Mouse (Mus musculus) spleen, postnatal 4 days (tissue): ENCODE results near the gene Taf9b.
A peak's percentile ranks its signal among the peaks of the same experiment; 100 is the strongest.
"Not testable (repeated sequence)": the region's sequence is repeated elsewhere in the genome, so short reads cannot be mapped to it uniquely, and the experiment has no call there.

Experiments
- DNase-seq, 2 experiments: peaks; one replicate each; pipeline ENCODE4 v3.0.0; 2022; ENCODE audit warnings: low spot score in 2 of 2

The Taf9b gene

DNA sequence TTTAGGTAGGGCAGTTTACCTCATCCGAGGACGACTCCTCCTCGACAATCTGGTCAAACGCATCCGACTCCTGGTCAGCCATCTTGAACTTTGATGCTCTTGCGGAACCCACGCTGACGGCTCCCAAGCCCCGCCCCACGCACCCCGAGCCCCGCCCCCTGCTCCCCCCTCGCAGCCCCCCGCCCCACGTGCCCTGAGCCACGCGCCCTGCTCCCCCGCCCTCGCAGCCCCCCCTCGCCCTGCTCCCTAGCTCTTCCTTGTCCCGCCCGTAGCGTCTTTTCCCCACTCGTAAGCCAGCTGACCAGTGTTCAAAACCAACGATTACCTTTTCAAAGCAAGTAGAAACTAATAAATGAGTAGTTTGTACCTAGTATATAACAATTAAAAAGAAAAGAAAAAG, at the start of gene Taf9b:
Gene Taf9b (minus strand): TSS at position 101 of the 400 bp plus-strand sequence.
- DNase-seq = no peak

DNA sequence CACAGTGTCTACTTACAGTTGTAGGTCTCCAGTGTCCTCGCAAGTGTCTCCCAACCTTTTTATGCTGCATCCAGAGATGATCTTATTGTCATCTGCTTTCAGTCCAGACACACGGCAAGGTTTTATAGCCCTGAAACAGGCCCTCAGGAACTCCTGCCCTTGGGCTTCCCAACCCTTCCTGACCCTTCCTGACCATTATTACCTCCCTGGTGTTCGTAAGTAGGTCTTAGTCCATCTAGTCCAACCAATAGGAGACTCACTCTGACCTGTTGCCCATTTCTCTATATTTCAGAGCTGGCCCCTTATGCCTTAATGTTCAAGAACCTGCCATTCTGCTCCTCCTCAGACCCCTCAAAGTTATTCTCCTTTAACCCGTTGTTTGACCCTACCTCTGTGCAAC, 34.3 kb upstream of the Taf9b start, which contains the start of gene Fnd3c2:
Gene Fnd3c2 (minus strand): TSS at position 101 of the 400 bp plus-strand sequence.
- DNase-seq = no peak

DNA sequence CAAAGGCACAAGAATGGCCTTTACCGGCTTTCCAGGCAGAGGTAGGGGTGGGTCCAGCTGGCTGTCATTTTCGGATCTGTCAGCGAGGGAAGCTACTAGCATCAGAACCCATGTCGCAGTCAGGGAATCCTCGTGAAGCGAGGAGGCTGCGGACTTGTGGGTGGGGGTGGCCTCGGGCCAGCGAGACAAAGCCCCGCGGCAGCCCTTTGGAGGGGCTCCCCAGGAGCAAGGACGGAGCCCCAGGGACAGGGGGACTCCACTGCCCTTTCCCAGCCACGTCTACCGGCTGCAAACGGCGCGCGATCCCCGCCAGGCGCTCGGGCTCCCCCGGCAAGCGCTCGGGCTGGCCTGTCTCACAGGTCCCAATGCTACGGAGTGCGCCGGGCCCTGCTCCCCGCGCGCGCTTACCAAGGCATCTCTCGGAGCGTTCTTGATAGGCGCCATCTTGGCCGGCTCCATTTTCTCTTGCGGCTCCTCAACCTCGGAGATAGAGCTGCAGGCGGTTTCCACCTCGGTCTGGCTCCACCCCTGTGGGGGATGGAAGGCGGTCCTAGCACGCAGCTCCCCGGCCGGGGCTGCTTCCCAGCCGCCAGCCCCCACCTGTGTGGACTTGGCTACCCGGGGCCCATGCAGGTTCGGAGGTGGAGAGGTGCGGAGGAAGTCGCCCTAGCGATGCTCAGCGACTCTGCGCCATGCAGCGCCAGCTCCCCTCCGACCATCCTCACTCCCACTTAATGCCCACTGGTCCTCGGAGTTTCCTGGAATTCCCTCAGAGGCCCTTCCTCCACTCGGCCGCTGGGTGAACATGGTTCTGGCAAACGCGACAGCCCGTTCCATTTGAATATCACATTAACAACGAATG, 1.6 kb downstream of the Taf9b start:
- peak; percentile 58 to 75 for DNase-seq

DNA sequence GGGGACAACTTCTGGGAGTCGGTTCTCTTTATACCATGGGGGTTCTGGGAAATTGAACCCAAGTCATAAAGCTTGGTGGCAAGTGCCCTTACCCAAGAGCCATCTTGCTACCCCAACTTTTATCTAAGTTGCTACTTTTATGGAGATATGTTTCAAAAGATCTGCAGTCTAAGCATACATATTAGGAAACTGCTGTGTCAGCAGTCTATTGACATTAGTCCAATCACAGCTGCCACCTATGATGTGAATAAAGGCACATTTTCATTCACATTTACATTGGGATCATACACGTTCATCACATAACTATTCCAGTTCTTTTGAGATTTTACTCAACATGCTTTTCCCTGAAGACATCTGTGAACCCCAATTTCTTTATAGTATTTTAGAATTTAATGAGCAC, 11.9 kb downstream of the Taf9b start:
- DNase-seq = no peak

DNA sequence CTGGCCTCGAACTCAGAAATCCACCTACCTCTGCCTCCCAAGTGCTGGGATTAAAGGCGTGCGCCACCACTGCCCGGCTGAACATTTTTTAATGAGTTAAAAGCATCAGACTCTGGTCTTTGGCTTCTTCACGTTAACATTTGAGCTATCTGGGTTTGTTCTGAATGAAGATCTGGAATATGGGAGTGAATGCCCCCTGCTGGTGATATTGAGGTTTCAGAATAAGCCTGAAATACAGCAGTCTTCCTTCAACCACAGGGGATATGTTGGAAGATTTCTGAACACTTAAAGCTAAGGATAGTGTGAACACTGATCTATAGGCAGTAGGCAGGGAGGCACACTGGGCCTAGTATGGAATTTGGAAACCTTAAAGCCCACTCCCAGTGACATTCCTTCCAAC, 22.1 kb downstream of the Taf9b start:
- DNase-seq = no peak

DNA sequence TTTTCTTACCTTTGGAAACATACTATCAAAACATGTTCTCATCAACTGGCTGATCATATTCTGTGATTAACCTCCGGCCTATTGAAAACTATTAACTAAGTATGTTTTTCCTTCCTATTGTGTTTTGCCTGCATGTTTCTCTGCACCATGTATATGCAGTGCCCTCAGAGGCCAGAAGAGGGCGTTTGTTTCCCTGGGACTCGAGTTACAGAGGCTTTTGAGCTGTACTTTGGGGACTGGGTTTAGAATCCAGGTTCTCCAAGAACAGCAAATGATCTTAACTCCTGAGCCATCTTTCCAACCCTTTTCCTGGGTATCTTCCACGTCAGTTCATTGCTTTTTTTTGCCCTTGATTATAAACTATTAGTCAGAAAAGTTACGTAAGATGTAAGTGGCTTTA, 23.6 kb downstream of the Taf9b start:
- no peak for DNase-seq

DNA sequence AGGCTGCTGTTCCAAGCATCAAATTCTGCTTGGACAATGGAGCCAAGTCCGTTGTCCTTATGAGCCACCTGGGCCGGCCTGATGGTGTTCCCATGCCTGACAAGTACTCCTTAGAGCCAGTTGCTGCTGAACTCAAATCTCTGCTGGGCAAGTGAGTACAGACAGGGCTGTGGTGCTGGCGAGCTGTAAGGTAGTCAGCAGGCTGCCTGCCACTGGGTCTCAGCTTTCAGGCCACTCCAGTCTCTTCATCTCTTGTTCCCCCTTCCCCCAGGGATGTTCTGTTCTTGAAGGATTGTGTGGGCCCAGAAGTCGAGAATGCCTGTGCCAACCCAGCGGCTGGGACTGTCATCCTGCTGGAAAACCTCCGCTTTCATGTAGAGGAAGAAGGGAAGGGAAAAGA, 26.6 kb downstream of the Taf9b start:
- DNase-seq = not testable (repeated sequence)

DNA sequence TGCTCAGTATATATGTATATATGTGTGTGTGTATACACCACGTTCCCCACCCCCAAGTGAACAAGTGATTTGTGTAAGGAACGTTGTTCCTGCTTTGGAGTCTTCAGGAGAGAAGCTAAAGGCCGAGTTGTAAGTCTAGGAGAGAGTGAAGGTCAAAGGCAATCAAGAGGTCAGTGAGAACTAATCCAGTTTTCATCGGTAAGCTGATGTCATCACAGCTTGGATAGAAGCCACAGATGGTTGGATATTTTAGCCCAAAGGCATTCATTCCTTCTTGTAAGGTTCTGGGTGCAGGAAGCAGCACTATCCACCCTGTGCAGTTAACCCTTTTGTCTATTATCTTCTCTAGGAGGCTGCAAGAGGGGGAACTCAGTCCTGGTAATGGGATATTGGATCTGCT, 30.9 kb downstream of the Taf9b start:
- DNase-seq = no peak

DNA sequence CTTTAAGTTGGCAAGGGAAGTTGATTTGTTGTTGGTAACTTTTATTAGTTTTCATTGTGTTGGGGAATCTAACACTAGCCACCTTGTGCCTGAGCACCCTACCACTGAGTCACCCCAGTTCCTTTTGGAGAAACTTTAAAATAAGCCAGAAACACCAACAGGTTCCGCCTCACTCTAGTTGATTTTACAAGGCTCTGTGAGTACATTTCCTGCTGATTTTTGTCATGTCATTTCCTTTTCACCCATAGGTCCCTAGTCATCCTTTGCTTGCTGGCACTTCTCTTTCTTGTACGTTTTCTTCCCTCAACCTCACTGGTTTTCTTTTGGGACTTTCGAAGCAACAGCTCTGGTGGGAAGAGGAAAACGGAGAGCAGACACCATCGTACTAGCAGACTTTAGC, 31.6 kb downstream of the Taf9b start:
- DNase-seq = no peak

DNA sequence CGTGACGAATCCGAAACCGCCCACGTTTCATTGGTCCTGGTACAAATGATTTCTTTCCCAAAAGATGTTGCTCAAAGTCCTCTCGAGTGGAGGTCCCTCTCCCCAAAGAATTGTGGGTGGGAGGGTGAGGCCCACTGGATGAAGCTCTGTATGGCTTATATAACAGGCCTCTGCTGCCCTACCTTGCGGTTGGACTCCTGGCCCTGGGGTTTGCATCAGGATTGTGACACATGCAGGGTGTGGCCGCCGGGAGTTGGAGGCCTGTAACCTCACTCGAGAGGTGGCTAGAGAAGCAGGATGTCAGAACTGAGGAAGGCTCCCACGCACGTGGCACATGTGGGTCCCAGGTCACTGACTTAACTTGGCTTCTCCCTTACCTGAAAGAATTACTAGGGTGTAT, 33.2 kb downstream of the Taf9b start:
- DNase-seq = peak; percentile 17 to 70

DNA sequence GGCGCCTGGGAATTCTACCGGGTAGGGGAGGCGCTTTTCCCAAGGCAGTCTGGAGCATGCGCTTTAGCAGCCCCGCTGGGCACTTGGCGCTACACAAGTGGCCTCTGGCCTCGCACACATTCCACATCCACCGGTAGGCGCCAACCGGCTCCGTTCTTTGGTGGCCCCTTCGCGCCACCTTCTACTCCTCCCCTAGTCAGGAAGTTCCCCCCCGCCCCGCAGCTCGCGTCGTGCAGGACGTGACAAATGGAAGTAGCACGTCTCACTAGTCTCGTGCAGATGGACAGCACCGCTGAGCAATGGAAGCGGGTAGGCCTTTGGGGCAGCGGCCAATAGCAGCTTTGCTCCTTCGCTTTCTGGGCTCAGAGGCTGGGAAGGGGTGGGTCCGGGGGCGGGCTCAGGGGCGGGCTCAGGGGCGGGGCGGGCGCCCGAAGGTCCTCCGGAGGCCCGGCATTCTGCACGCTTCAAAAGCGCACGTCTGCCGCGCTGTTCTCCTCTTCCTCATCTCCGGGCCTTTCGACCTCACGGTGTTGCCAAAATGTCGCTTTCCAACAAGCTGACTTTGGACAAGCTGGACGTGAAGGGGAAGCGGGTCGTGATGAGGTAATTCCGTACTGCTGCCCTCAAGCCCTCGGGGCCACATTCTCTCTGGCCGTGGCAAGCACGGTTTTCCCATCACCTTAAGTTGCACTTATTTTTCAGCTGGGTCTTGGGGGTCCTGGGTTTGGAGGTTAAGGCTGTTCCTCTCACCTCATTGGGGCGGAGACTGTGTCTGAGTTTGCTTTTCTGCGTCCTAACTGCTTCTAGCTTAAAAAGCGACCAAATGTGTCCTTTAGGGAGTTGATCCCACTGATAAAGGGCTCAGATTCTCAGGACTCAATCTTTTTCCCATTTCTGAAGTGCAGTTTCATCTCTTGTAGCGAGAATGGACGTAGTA, 34.0 kb downstream of the Taf9b start, which contains the start of gene Pgk1:
Gene Pgk1 (plus strand): TSS at position 388 of the 937 bp plus-strand sequence.
- peak; percentile 81 to 86 for DNase-seq

DNA sequence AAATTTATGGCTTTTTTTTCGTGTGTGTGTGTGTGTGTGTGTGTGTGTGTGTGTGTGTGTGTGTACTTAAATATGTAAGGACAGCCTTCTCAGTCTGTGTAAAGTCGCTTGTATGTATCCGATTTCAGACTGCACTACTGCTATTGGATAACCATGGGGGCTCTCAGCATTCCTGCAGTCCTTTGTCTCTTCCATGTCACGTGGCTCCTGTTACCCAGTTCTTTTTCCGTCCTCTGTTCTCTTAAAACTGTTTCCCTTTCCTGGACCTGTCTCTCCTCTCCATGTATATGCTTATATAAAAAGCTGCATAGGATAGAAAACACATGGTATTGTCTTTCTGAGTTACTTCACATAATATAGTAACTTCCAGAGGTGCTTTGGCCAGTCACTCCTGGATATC, 35.3 kb downstream of the Taf9b start:
- DNase-seq = no peak

DNA sequence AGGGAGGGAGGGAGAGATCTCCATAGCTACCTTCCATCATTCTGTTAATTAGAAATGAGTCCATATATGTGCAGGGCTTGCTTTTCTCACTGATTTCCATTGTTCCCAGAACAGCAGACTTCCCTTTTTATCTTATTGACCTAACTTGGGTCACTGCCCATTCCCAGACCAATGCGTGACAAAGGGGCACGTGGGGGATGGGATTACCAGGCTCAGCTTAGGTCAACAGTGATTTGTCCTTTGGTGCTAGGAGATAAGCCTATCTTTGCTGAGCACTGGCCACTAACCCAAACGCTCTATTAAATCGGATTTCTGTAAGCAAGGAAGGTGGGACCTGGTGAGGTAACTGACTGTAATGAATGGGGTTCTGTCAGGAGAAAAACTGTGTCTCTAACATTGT, 36.7 kb downstream of the Taf9b start:
- no peak for DNase-seq

DNA sequence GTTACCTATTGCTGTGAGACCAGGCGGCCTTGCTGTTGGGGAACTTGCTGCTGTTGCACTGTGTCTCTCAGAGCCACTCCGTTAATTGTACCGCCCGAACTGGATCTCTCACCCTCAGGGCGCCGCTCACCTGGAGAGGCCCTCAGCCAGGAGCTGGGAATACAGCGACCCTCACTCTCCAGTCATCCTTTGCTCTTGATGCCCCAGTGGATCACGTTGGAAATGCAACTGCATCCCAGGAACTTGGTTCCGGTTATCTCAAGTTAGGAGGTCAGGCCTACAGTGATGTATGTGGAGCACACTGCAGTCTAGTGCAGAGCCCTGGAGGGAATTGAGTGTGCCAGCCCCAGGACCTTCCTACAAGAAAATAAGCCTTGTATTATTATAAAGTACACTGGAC, 44.6 kb downstream of the Taf9b start:
- DNase-seq = no peak

DNA sequence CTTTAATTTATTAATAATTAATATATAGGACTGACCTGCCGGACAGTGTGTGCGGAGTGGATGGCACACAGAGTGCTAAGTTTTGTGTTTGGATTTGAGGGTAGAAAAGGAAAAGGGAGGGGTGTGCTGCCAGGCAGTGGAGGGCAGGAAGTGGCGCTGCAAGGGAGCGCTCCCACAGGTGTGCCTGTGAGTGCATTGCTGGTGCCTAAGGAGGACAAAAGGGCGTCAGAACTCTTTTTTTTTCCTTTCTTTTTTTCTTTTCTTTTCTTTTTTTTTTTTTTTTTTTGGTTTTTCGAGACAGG, 49.2 kb downstream of the Taf9b start:
- DNase-seq = no peak

DNA sequence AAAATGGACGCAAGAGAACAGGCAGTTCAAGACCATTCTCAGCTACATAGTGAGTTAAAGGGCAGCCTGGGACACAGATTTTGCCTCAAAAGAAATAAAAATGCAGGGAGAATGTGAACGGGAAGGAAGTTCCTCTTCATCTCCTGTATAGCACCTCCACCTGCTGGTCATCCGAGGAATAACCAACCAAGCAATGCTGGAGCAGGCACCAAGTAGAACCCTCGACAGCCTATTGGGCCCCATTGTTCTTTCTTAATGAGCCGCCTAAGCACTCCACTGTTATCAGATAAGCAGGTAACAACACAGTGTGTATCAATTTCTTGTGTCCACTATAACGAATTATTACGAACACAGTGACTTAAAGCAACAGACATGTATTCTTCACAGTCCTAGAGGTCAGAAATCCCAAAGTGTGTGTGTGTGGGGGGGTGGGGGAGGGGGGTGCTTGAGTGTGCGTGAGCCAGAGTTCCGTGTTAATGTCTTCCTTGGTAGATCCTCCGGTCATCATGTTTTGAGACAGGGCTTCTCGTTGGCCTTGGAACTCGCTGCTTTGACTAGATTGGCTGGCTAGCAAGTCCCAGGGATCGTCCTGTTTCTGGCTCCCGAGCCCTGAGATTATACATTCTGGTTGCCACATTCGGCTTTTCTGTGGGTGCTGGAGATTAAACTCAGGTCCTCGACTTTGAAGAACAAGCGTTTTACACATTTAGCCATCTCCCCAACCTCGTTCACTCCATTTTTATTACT, 49.7 kb downstream of the Taf9b start:
- DNase-seq = peak; percentile 66 to 83

DNA sequence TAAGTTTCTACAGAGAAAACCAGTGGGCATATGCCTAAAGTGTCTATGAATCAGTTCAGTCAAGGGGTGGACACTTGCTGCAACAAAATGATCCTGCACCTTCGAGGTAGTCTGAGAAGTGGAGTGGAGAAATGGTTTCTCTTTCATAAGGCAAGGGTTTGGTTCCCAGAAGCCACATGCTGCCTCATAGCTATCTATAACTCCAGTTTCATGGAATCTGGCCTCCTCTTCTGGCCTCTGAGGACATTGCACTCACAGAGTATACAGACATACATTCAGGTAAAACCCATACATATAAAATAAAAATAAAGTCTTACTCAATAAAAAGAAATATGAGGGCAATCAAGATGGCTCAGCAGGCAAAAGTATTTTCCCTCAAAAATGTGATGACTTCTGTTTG, 55.9 kb downstream of the Taf9b start:
- DNase-seq = no peak

DNA sequence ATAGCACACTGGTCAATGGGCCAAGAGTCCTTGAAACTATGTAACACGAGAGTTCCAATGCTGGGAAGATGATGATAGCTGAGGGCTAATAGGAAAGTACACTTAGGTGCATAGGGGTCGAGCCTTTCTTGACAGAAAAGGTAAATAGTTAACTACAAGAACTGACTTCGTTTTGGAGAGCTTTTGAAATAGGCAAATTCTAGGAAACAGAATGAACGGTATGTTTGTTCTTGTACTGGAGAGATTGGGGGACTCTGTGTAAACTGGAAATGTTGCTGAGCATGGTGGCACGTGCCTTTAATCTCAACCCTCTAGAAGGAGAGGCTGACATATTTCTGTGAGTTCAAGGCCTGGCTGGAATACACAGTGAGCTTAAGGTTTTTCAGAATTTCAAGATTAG, 56.4 kb downstream of the Taf9b start:
- no peak for DNase-seq

DNA sequence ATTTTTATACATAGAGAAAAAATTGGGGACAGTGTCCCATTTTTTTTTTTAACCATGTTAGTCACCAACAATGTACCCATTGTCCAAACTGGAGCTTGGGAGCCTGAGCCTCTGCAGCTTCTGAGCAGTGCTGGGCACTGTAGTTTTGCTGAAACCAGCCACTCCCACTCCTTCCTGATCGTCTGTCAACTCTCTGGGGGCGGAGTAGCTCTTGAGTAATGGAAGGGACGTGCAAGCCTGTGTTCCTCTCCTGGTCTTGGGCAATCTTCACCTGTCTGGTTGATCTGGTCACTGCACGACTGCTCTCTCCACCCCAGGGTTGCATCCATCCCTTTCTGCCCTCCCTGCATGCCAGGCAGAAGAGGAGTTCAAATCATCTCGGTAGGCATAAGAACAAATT, 57.0 kb downstream of the Taf9b start:
- no peak for DNase-seq
